Mouse (Mus musculus) limb, embryonic 11.5 days (tissue): ENCODE data around the gene Zzz3. TPM values are rescaled to one million over a fixed set of nuclear protein-coding genes. Genes with fewer than 3 reads are reported as not detected.
A peak's percentile ranks its signal among the peaks of the same experiment; 100 is the strongest.
"Not testable (repeated sequence)": the region's sequence is repeated elsewhere in the genome, so short reads cannot be mapped to it uniquely, and the experiment has no call there.

Experiments used
- ATAC-seq: fragments of 200-750 bp; cut with Nextera tagmentation; 2 replicates; pipeline ENCODE4 v1.8.0; 2017; ENCODE audit warnings: low read depth; ENCODE audit not compliant: insufficient number of reproducible peaks, low FRiP score, low TSS enrichment
- DNase-seq: peaks from one replicate; pipeline ENCODE4 v3.0.0-alpha.2; 2015; ENCODE audit warnings: low spot score
- H3K27ac ChIP-seq: fragments of 300-500 bp; sonication (generic); replicated peaks from 2 replicates; pipeline ENCODE4 v1.5.1; 2014; ENCODE audit warnings: low read depth, mild to moderate bottlenecking, low read length
- H3K27me3 ChIP-seq: fragments of 300-500 bp; sonication (generic); 2 replicates; pipeline ENCODE4 v1.6.1; 2014; ENCODE audit warnings: mild to moderate bottlenecking, low read length, mixed read lengths; ENCODE audit not compliant: control insufficient read depth, insufficient read depth
- H3K36me3 ChIP-seq: fragments of 300-500 bp; sonication (generic); 2 replicates; pipeline ENCODE4 v1.6.1; 2014; ENCODE audit warnings: mild to moderate bottlenecking, low read length, moderate library complexity, mixed read lengths; ENCODE audit not compliant: control insufficient read depth, insufficient read depth
- H3K4me1 ChIP-seq: fragments of 300-500 bp; sonication (generic); 2 replicates; pipeline ENCODE4 v1.6.1; 2014; ENCODE audit warnings: low read length, mixed read lengths; ENCODE audit not compliant: control insufficient read depth, insufficient read depth
- H3K4me2 ChIP-seq: fragments of 300-500 bp; sonication (generic); 2 replicates; pipeline ENCODE4 v1.6.1; 2014; ENCODE audit warnings: low read depth, mild to moderate bottlenecking, moderate library complexity; ENCODE audit not compliant: severe bottlenecking
- H3K4me3 ChIP-seq: fragments of 300-500 bp; sonication (generic); 2 replicates; pipeline ENCODE4 v1.5.1; 2014; ENCODE audit warnings: low read depth, low read length
- H3K9ac ChIP-seq: fragments of 300-500 bp; sonication (generic); 2 replicates; pipeline ENCODE4 v1.6.1; 2014; ENCODE audit warnings: mild to moderate bottlenecking, low read length
- H3K9me3 ChIP-seq: fragments of 300-500 bp; sonication (generic); 2 replicates; pipeline ENCODE4 v1.6.1; 2016; ENCODE audit warnings: low read length; ENCODE audit not compliant: control insufficient read depth
- WGBS: fragments of 180-500 bp; shearing (Covaris S2); extraction: QIAGEN DNeasy Blood & Tissue Kit; methylation state at CpG from one replicate; pipeline ENCODE4 v1.1.7; 2014; 5-methylcytosine and 5-hydroxymethylcytosine counted together
- polyA plus RNA-seq: library from polyadenylated mRNA; unstranded; fragments of >200 nt; fragmentation: Nextera tagmentation; extraction: Ambion mirVana; gene quantifications from 2 replicates; pipeline ENCODE4 v1.2.1, GENCODE M21; 2014

Gene Zzz3
- polyA plus RNA-seq, 1 experiment from 2014 or later, result 68.2 TPM

DNA sequence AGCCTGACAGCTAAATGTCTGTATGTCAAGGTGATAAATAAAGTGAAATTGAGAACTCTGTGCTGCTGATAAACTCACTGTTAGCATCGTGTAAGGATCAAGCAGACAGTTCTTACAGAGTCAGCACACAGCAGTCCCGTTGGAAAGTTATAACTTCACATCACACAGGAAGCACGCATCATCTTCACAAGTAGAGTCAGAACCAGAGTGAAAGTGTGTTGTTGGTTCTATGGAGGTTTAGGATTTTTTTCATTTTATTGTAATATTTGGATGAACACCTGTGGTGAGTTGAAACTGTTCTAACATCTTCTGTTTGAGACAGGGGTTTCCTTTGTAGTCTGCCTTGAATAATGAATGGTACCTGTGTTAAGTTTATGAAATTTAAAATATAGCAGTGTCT is 48.8 kb downstream of the Zzz3 start:
- H3K27ac ChIP-seq, result no peak overlapping the region
- H3K4me3 ChIP-seq, result no peak overlapping the region
- DNase-seq (no peak), ATAC-seq (no peak)
- H3K9me3 ChIP-seq, result no peaks in the 10 kb centered on the region
- H3K4me1 ChIP-seq, result no peaks in the 10 kb centered on the region
- no peaks in the 10 kb centered on the region for H3K36me3 ChIP-seq
- no peak overlapping the region for H3K9ac ChIP-seq
- WGBS, result 94% methylated on average over 3 of the region's 3 CpGs
- no peak overlapping the region for H3K4me2 ChIP-seq
- no peaks in the 10 kb centered on the region for H3K27me3 ChIP-seq

DNA sequence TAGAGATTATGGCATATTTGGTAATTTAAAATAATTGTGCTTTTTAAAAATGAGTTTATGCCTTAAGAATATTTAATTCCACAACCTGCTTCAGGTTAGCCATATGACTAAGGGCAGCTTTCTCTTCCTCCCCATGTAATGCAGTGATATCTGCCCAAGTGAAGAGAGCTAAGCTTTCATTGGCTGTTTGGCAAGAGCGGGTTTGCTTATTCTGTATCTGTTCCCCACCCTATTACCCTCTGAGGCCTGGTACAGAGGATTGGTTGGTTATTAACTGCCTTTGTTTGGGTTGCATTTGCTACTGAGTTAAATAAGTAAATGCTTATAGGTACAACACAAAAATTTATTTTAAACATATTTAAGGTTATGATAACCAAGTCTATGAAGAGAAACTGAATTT is 51.7 kb downstream of the Zzz3 start:
- Histone ChIP-seq H3K27ac (no peak overlapping the region), H3K4me1 (no peaks in the 10 kb centered on the region), H3K9ac (no peak overlapping the region), H3K4me2 (no peak overlapping the region), H3K9me3 (no peaks in the 10 kb centered on the region), H3K36me3 (0 out of 2 replicates have a peak, but pooled peaks cover 3% of the 10 kb centered on the region), H3K27me3 (no peaks in the 10 kb centered on the region), H3K4me3 (no peak overlapping the region)
- DNase-seq (no peak), ATAC-seq (no peak)
- 91% methylated on average over 1 of the region's 1 CpGs for WGBS

DNA sequence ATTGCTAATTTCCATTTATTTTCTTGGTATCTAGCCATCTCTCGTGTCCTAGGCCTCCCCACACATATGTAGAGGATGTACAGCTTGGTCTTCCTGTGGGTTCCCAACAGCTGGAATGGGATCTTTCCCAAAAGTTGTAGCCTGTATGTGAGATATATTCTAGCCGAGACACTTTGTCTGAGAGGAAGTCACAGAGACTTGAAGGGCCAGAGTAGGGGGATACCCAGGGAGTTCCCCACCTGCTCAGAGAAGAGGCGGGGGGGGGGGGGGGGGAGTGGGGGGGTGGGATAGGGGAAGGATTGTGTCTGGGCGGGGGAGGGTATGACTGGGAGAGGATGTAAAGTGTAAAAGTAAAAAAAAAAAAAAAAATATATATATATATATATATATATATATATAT is 57.9 kb downstream of the Zzz3 start:
- Histone ChIP-seq H3K4me2 (no peak overlapping the region), H3K4me3 (no peak overlapping the region), H3K36me3 (peaks cover 15% of the 10 kb centered on the region), H3K9ac (no peak overlapping the region), H3K4me1 (no peaks in the 10 kb centered on the region), H3K27me3 (no peaks in the 10 kb centered on the region), H3K27ac (no peak overlapping the region), H3K9me3 (no peaks in the 10 kb centered on the region)
- DNase-seq (no peak), ATAC-seq (no peak)
- WGBS, result 90% methylated on average over 3 of the region's 4 CpGs

DNA sequence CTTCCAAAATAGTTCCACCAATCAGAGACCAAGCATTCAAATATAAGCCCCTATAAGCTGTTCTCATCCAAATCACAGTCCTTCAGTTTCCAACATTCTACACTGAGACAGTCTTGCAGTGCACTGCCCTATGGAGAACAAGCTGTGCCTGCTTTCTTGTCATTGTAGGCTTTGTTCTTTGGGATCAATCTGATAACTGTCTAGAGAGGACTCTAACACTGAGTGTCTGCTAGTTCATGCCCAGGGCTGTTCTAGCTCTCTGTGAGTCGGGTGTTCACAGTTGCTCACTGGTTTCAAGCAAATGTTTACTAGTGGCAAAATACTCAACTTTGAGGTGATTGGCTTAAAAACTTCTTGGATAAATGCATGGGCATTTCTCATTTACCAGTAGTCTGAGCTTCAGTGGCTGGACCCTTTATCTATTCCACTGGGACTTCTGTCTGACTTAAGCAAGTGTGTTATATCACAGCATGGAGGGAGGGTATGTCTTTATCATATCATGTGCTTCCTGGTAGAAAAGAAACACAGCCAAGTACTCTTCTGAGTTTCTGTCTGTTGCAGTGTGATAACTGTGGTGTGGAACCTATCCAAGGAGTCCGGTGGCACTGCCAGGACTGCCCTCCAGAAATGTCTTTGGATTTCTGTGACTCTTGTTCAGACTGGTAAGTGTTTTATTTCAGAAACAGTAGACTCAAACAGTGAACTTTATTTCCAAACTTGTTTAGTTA is 62.2 kb downstream of the Zzz3 start:
- no peak overlapping the region for H3K4me2 ChIP-seq
- no peak overlapping the region for H3K27ac ChIP-seq
- no peaks in the 10 kb centered on the region for H3K9me3 ChIP-seq
- WGBS, result 93% methylated on average over 2 of the region's 2 CpGs
- no peak for DNase-seq
- no peak for ATAC-seq
- H3K4me3 ChIP-seq, result no peak overlapping the region
- H3K9ac ChIP-seq, result no peak overlapping the region
- H3K27me3 ChIP-seq, result no peaks in the 10 kb centered on the region
- H3K36me3 ChIP-seq, result peaks cover 14% of the 10 kb centered on the region
- H3K4me1 ChIP-seq, result peaks cover 13% of the 10 kb centered on the region

DNA sequence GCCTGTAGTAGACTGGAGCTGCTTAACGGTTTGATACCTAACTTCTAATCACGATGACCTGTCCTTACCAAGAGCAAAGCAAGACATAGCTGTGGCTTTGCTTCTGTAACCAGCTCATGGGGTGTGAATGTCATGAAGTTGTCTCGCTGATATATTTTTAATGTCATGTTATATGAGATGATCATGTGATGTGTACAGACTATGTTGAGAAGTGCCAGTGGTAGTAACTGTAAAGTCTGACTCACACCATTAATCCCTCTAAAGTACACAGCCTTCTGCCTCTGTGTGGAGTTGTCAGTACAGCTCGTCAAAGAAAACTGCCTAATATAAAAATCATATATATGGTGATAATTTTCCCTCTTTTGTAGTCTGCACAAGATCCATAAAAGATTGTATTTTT is 63.6 kb downstream of the Zzz3 start:
- H3K27ac ChIP-seq, H3K9ac ChIP-seq, ATAC-seq, DNase-seq, H3K27me3 ChIP-seq, H3K4me2 ChIP-seq, H3K4me3 ChIP-seq, H3K9me3 ChIP-seq: not testable (repeated sequence)
- peaks cover 13% of the 10 kb centered on the region for H3K4me1 ChIP-seq
- WGBS, result 90% methylated on average over 4 of the region's 4 CpGs
- H3K36me3 ChIP-seq, result peaks cover 14% of the 10 kb centered on the region

DNA sequence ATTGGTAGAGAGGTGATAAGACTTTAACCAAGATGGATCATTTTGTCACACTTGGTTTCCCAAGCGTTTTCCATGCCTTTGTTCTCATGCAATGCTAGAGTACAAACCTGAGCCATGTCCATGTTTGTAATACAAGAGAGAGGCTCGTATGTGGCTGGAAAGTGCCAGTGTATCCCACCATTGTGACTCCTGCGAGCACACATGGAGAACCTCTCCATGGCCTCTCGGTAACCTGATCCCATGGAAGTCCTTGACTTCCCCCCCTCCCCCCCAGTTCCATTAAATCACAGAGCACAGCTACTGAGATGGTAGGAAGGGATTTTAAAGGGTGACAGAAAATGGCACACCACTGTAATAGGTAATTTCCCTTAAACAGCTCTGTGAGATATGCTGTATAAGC is 65.5 kb downstream of the Zzz3 start:
- peak; percentile 56 for DNase-seq
- ATAC-seq, result 0 out of 2 replicates have a peak, but pooled peaks have one; percentile 73
- Histone ChIP-seq H3K4me2 (no peak overlapping the region), H3K9me3 (no peaks in the 10 kb centered on the region), H3K4me1 (peaks cover 13% of the 10 kb centered on the region), H3K27ac (no peak overlapping the region), H3K9ac (no peak overlapping the region), H3K4me3 (no peak overlapping the region), H3K27me3 (no peaks in the 10 kb centered on the region), H3K36me3 (peaks cover 10% of the 10 kb centered on the region)
- 25% methylated on average over 4 of the region's 4 CpGs for WGBS

DNA sequence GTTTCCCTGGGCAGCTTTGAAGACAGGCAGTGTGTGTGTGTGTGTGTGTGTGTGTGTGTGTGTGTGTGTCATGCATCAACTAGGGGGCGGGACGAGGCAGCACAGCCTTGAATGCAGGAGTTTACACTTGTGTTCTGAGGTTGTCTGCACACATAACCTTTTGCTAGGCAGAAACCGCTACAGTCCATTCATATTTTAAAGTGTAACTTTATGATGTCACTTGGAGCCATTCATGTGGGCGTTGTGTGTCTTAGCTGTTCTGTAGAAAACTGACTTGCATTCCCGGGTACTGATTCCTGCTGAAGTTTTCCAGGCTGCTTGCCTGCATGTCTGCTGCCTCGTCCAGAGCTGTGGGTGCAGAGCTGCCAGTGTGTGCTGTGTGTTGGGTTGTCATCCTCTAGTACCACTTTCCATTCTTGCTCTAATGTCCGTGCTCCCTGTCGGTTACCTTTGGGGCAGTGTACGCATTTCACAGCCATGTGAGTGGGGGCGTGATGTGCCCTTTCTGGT is 66.8 kb downstream of the Zzz3 start:
- no peaks in the 10 kb centered on the region for H3K9me3 ChIP-seq
- peaks cover 5% of the 10 kb centered on the region for H3K36me3 ChIP-seq
- H3K9ac ChIP-seq, result no peak overlapping the region
- ATAC-seq (no peak), DNase-seq (no peak)
- no peaks in the 10 kb centered on the region for H3K27me3 ChIP-seq
- no peak overlapping the region for H3K27ac ChIP-seq
- 93% methylated on average over 10 of the region's 10 CpGs for WGBS
- peaks cover 13% of the 10 kb centered on the region for H3K4me1 ChIP-seq
- no peak overlapping the region for H3K4me3 ChIP-seq
- no peak overlapping the region for H3K4me2 ChIP-seq

DNA sequence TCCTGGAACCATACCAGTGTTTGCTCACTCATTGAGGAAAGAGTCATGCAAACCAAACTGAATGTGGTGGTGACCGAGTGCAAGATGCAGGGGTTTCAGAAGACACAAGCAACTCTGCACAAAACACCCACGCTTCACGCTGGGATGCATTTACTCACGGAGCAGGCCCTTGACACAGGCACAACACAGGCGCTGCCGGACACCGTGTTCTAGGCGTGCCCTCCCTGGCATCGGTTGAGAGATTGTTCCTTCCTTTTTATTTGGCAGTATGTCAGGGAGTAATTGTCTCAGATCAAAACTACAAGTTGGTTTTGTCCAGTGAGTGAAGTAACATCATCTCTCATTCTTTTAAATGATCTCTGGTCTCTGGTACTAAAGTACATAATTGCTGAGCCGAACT is 67.6 kb downstream of the Zzz3 start:
- H3K9ac ChIP-seq, result no peak overlapping the region
- no peak for DNase-seq
- no peak overlapping the region for H3K4me2 ChIP-seq
- 97% methylated on average over 10 of the region's 10 CpGs for WGBS
- H3K36me3 ChIP-seq, result peaks cover 2% of the 10 kb centered on the region; the same call in 1 of the 2 replicates
- peaks cover 13% of the 10 kb centered on the region for H3K4me1 ChIP-seq
- ATAC-seq, result no peak
- no peak overlapping the region for H3K27ac ChIP-seq
- no peaks in the 10 kb centered on the region for H3K9me3 ChIP-seq
- no peaks in the 10 kb centered on the region for H3K27me3 ChIP-seq
- H3K4me3 ChIP-seq, result no peak overlapping the region
